Mouse (Mus musculus) right cerebral cortex, postnatal 36 days (tissue): ENCODE results near the gene Pik3r2.

ENCODE experiments used
- DNase-seq, 2 experiments: peaks; one replicate each; pipeline ENCODE4 v3.0.0; 2022; ENCODE audit warnings: low spot score in 2 of 2, mixed read lengths in 1 of 2

Pik3r2 gene

DNA sequence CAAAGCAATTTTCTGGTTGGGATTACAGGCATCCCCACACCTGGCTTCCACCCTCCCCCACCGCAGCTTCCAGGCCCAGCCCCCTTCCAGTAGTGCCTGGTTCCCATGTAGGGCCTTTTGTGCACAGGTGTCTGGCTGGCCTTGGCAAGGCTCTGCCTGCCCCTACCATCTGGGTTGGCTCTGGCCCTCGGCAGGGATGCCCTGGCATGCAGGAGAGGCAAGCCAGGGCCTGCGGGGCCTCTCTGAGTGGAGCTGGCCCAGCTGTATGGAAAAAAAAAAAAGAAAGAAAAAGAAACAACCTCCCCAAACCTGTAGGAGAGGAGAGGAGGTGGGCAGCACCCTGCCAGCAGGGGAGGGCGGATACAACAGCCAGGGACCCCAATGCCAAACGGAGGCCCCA lies 3.1 kb downstream of the Pik3r2 start:
- no peak for DNase-seq

- no peak for DNase-seq
Observed at GRCm38 (mm10) chr8:70772890-70773289, 3.6 kb downstream of the Pik3r2 start.

DNA sequence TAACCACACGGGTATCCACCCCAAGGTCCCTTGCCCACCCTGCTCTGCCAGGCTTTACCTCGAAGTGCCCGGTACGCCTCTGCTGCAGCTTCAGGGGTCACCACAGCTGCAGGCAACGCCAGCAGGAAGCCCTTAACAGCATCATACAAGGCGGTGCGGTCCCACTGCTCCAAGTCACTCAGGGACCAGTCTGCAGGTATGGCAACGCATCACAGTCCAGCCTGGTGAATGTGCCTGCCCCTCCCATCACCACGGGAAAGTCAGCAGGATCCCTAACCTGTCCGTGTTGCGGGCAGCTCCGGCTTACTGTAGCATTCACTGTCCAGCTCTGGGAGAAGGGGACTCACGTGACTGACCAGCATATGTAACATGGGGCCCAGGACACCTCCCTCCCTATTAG lies 4.4 kb downstream of the Pik3r2 start:
- no peak for DNase-seq

- DNase-seq = no peak
Observed at GRCm38 (mm10) chr8:70771217-70771616, 5.3 kb downstream of the Pik3r2 start.

- no peak for DNase-seq
Observed at GRCm38 (mm10) chr8:70770748-70771147, 5.8 kb downstream of the Pik3r2 start.

DNA sequence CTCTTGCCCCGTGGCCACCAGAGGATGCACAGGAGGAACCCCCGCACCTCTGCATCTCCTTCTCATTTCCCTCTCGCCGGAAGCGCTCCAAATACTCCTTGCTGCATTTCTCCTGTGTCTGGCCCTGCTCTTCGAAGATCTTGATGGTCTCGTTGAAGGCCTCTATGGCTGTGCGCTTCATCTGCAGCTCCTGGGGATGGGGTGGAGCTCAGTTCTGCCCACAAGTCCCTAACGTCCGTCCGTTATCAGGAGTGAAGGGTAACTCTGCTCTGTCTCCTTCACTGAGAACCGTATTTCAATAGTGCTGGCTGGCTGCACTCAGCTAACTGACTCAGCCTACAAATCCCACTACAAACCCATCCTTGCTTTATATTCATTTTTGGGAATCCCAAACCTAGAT lies 6.7 kb downstream of the Pik3r2 start:
- DNase-seq = no peak

GRCm38 (mm10) chr8:70769359-70769758 lies 7.2 kb downstream of the Pik3r2 start:
- peak; percentile 90 to 91 for DNase-seq

- DNase-seq = no peak
Observed at GRCm38 (mm10) chr8:70768956-70769355, 7.6 kb downstream of the Pik3r2 start.

GRCm38 (mm10) chr8:70768231-70768776 lies 8.2 kb downstream of the Pik3r2 start:
- DNase-seq = no peak

DNA sequence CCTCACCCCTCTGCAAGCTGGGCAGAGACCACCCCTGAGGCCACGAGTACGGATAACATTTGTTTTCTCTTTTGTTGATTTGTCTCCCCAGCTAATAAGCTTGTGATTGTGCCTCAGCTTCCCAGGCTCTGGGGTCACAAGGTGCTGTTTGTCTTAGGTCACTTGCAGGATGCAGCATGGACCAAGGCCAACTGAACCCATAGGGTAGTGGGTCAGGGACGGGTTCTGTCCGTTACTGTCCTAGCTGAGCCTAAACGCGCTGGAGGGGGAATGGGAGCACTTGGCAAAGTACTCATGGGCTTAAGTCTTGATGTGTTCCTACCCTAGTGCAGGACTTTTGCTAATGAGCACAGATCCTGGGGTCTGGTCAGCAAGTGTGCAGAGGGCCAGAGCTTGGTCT lies 9.0 kb downstream of the Pik3r2 start:
- DNase-seq = no peak

DNA sequence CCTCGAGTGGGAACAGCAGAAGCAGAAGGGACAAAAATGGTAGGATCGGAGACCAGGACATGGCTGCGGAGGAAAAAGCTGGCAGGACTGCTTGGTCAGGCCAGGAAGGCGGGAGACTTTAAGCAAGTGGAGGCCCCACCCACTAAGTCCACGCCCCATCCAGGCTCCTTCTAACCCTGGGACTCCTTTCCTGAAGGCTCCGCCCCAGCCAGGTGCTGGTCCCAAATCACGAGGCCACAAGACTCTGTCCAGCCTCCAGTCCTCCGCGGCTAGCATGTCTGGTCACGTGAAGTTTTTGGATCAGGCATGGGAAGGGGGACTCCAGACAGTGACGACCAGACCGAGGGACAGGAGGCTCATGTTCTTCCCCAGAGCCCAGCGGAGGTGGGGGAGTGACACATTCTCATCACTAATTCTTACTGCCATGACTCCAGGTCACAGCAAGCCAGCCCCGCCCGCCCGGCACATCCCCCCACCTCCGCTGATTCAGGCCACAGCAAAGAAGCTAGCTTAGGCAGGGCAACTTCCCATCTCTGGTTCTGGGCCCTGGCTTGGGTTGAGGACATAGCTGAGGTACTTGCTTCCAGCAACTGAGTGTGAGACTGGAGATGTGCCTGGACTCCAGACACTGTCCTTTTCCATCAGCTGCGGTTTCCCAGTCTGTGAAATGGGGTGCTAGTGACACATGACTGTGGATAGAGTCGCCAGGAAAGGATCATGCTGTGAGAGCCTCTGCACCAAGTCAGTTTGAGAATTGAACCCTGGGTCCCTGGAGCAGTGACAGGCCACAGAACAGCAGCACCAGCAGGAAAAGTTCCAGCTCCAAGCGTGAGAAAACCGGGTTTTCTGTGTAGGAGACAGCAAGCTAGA lies 9.7 kb downstream of the Pik3r2 start:
- DNase-seq = no peak

GRCm38 (mm10) chr8:70765838-70766570 lies 10.5 kb downstream of the Pik3r2 start:
- DNase-seq = no peak

GRCm38 (mm10) chr8:70765329-70765728 lies 11.2 kb downstream of the Pik3r2 start:
- no peak for DNase-seq

- no peak for DNase-seq
Observed at GRCm38 (mm10) chr8:70764676-70765075, 11.8 kb downstream of the Pik3r2 start.

DNA sequence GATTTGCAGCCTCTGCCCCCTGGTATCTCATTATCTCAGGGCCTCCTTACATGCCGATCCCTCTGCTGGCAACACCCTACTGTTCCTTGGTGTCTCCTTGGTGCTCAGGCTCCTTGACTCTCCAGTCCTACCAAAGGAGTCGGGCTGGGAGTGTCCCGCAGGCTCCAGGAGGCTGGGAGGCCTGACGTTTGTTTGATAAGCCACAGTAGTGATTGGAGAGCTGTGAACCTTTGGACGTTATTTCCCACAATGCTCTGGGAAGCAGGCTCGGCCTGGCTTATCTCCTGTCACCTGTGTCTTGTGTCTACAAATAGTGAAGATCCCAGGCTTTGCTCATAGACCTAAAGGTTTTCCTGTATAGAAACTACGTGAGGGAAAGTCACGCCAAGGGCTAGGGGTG lies 12.5 kb downstream of the Pik3r2 start:
- no peak for DNase-seq

GRCm38 (mm10) chr8:70763354-70763753 lies 13.2 kb downstream of the Pik3r2 start:
- no peak for DNase-seq

GRCm38 (mm10) chr8:70762118-70762517 lies 14.4 kb downstream of the Pik3r2 start:
- DNase-seq = no peak

GRCm38 (mm10) chr8:70760775-70761406 lies 15.6 kb downstream of the Pik3r2 start, which contains the start of gene Mpv17l2:
Mpv17l2 (minus strand) TSS chr8:70760946.
- peak; percentile 96 to 98 for DNase-seq

GRCm38 (mm10) chr8:70760350-70760749 lies 16.2 kb downstream of the Pik3r2 start:
- DNase-seq = no peak

DNA sequence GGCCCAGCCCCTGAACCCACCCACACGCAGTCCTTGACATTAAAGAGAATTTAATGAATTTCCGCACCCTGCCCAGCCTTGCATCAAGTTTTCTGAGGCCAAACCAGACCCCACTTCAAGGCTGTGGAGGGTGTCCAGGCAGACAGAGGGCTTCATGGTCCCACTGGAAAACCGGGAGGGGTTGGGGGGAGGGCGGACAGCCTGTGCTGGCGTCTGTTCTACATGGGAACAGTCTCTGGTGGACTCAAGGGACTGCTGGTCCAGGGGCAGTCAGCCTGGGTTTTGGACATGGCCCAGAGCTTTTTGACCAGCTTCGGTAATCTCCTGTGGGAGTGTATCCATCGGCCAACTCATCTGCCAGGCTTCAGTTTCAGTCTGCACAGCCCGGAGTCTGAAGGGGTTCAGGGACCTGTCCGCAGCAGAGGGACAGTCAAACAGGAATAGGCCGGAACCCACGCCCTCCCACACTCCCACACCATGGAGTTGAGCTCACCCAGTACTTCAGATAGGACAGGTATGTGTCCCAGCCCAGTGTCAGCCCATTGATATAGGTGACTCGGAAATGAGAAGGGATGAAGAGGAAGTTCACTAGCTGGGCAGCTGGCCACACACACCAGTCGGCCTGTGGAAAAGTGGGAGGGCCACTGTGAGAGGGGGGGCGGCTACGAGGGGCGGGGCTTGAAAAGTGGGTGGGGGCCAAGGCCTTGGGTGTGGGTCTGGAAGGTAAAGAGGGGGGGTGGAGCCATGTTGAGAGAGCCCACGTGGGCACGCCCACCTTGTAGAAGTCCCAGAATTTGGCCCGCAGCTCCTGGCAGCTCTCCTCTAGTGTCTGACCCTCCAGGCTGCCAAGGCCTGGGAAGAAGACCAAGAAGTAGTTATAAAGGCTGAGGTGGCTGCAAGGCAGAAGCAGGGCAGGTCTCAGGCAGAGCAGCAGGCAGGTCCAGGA lies 17.6 kb downstream of the Pik3r2 start:
- DNase-seq = peak in 1 of 2 experiments; percentile 11

GRCm38 (mm10) chr8:70758308-70758615 lies 18.3 kb downstream of the Pik3r2 start:
- DNase-seq = no peak
